In the genomic region with DNA sequence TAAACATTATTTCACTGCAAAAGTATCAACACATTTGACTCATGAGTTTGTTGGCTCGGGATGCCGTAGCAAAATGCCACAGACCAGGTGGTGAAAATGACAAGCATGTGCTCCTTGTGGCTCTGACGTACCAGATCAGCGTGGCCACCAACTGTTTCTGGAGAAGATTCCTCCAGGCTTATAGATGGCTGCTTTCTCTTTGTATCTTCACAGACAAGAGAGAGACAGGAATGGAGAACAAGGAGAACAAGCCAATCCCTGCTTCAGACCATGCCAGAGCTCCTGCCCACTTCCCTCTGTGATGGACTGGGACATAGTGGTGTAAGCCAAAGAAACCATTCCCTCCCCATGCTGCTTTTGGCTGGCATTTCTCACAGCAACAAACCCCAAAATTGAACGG, we compare ENCODE assay signal across 30 mouse cellular contexts. TPM values are rescaled to one million over a fixed set of nuclear protein-coding genes. Genes with fewer than 3 reads are reported as not detected.
A peak's percentile ranks its signal among the peaks of the same experiment; 100 is the strongest.
DNase-seq lines count a peak whose midpoint lies in the region; ATAC-seq and TF ChIP-seq lines count a peak whose summit lies in the region.
"Had no signal": no experiment of that assay in that cellular context is flagged by ENCODE, and none has a peak within 500 bp of the region (broad histone marks: within the 10 kb centered on the region; RNA-seq: fewer than 3 reads in every experiment).

No protein-coding gene starts in this region.

- WGBS in liver, postnatal 0 days (ENCODE audit: insufficient replicate concordance): 74% methylated on average over 5 of the region's 5 CpGs
- 94% methylated on average over 5 of the region's 5 CpGs for WGBS in midbrain, embryonic 14.5 days

- no peaks in the 10 kb centered on the region for H3K27me3 ChIP-seq in liver, postnatal 0 days (ENCODE audit: insufficient read depth, low read length)
- no peaks in the 10 kb centered on the region for H3K27me3 ChIP-seq in midbrain, embryonic 14.5 days (ENCODE audit: control insufficient read depth, insufficient read depth, low read length)
- H3K27me3 ChIP-seq: embryonic facial prominence, embryonic 13.5 days; kidney, embryonic 15.5 days; liver, embryonic 12.5 days; midbrain, embryonic 15.5 days; neural tube, embryonic 15.5 days had no signal

- no peak overlapping the region for H3K9ac ChIP-seq in liver, postnatal 0 days (replicated peaks)
- H3K9ac ChIP-seq in midbrain, embryonic 14.5 days (replicated peaks; ENCODE audit: low read length): no peak overlapping the region
- H3K9ac ChIP-seq: embryonic facial prominence, embryonic 13.5 days; kidney, embryonic 15.5 days; liver, embryonic 12.5 days; midbrain, embryonic 15.5 days; neural tube, embryonic 15.5 days had no signal

- TF ChIP-seq CTCF in liver, postnatal 0 days (IDR thresholded peaks at IDR 0.05; ENCODE audit: low read depth): no peak

- peak; percentile 66 for ATAC-seq in frontal cortex, adult (ENCODE audit: low TSS enrichment)
- ATAC-seq in liver, postnatal 0 days: no peak
- ATAC-seq in midbrain, embryonic 14.5 days (ENCODE audit: low FRiP score, low TSS enrichment): no peak
- ATAC-seq: forebrain, embryonic 16.5 days; hindbrain, embryonic 16.5 days; liver, embryonic 12.5 days; midbrain, embryonic 15.5 days had no signal

- no peaks in the 10 kb centered on the region for H3K9me3 ChIP-seq in liver, postnatal 0 days (ENCODE audit: low read length)
- no peaks in the 10 kb centered on the region for H3K9me3 ChIP-seq in midbrain, embryonic 14.5 days (ENCODE audit: control insufficient read depth, low read length)
- H3K9me3 ChIP-seq: embryonic facial prominence, embryonic 13.5 days; forebrain, embryonic 10.5 days; kidney, embryonic 15.5 days; liver, embryonic 12.5 days; midbrain, embryonic 15.5 days; neural tube, embryonic 15.5 days had no signal

- H3K27ac ChIP-seq in liver, postnatal 0 days (ENCODE audit: low read depth): no peak overlapping the region
- no peak overlapping the region for H3K27ac ChIP-seq in midbrain, embryonic 14.5 days (replicated peaks; ENCODE audit: low read depth, low read length)
- H3K27ac ChIP-seq: embryonic facial prominence, embryonic 13.5 days; forebrain, embryonic 10.5 days; kidney, embryonic 15.5 days; layer of hippocampus, adult 2 months; liver, embryonic 12.5 days; midbrain, embryonic 15.5 days; neural tube, embryonic 15.5 days; stomach, postnatal 0 days had no signal

- H3K4me2 ChIP-seq in liver, postnatal 0 days (ENCODE audit: low read depth, low read length): no peak overlapping the region
- no peak overlapping the region for H3K4me2 ChIP-seq in midbrain, embryonic 14.5 days (ENCODE audit: low read length)
- H3K4me2 ChIP-seq: embryonic facial prominence, embryonic 13.5 days; kidney, embryonic 15.5 days; liver, embryonic 12.5 days; midbrain, embryonic 15.5 days; neural tube, embryonic 15.5 days had no signal

- H3K4me3 ChIP-seq in liver, postnatal 0 days (ENCODE audit: low read depth, low read length): no peak overlapping the region
- no peak overlapping the region for H3K4me3 ChIP-seq in midbrain, embryonic 14.5 days (replicated peaks; ENCODE audit: low read depth, low read length)
- H3K4me3 ChIP-seq: embryonic facial prominence, embryonic 13.5 days; forebrain, embryonic 10.5 days; kidney, embryonic 15.5 days; layer of hippocampus, adult 2 months; liver, embryonic 12.5 days; midbrain, embryonic 15.5 days; neural tube, embryonic 15.5 days had no signal

- no peak for TF ChIP-seq EP300 in liver, postnatal 0 days (IDR thresholded peaks at IDR 0.05; ENCODE audit: low read depth)

- no peaks in the 10 kb centered on the region for H3K36me3 ChIP-seq in liver, postnatal 0 days (replicated peaks; ENCODE audit: insufficient read depth, low read length)
- H3K36me3 ChIP-seq in midbrain, embryonic 14.5 days (ENCODE audit: control insufficient read depth, insufficient read depth, low read length): no peaks in the 10 kb centered on the region
- H3K36me3 ChIP-seq: embryonic facial prominence, embryonic 13.5 days; forebrain, embryonic 10.5 days; kidney, embryonic 15.5 days; liver, embryonic 12.5 days; midbrain, embryonic 15.5 days; neural tube, embryonic 15.5 days had no signal

- no peaks in the 10 kb centered on the region for H3K4me1 ChIP-seq in liver, postnatal 0 days (ENCODE audit: insufficient read depth)
- H3K4me1 ChIP-seq in midbrain, embryonic 14.5 days (ENCODE audit: control insufficient read depth, insufficient read depth, low read length): no peaks in the 10 kb centered on the region
- H3K4me1 ChIP-seq: embryonic facial prominence, embryonic 13.5 days; forebrain, embryonic 10.5 days; kidney, embryonic 15.5 days; liver, embryonic 12.5 days; midbrain, embryonic 15.5 days; neural tube, embryonic 15.5 days had no signal

- no peak for DNase-seq in frontal cortex, postnatal 10 days (ENCODE audit: low spot score in 2 of 2)
- DNase-seq in cerebellum, adult 18-20 months: peak; percentile 28 to 36
- DNase-seq in cerebellum, postnatal 10 days: peak; percentile 43 to 54
- no peak for DNase-seq in liver, postnatal 0 days
- no peak for DNase-seq in left cerebral cortex, adult 11 months (ENCODE audit: low spot score)
- no peak for DNase-seq in midbrain, embryonic 14.5 days
- DNase-seq: adrenal gland, adult 2 months; adrenal gland, postnatal 36 days; gastrocnemius, postnatal 14 days; heart, postnatal 14 days; kidney, adult 18-20 months; kidney, postnatal 25 days; left cerebral cortex, postnatal 4 days; lung, adult 18-20 months; lung, postnatal 10 days; right cerebral cortex, postnatal 25 days; spleen, adult 18-20 months; thymus, adult 2 months; thymus, postnatal 36 days had no signal

RNA-seq across cellular contexts. Expression of a gene that starts 45.1 kb away (rescaled TPM):
- polyA plus RNA-seq in liver, postnatal 0 days (2015; fragmentation: Nextera tagmentation; extraction: Ambion mirVana): 2.0 TPM in 2 replicates
- polyA plus RNA-seq in midbrain, embryonic 14.5 days (2014; fragmentation: Nextera tagmentation; extraction: Ambion mirVana): 5.8 and 6.6 TPM in 2 replicates

Comparison
In these comparisons a context has a peak if more than half of its experiments do, and no peak if none do; other contexts are left out.
1. DNase-seq: peak in cerebellum, adult 18-20 months (2 of 2) and cerebellum, postnatal 10 days (2 of 2); none in frontal cortex, postnatal 10 days (0 of 2), liver, postnatal 0 days (single experiment), left cerebral cortex, adult 11 months (single experiment) and midbrain, embryonic 14.5 days (single experiment).